Mouse (Mus musculus): ENCODE results near the gene Lin7b.
"Not testable (repeated sequence)": the region's sequence is repeated elsewhere in the genome, so short reads cannot be mapped to it uniquely, and the experiment has no call there.

Lin7b gene

DNA sequence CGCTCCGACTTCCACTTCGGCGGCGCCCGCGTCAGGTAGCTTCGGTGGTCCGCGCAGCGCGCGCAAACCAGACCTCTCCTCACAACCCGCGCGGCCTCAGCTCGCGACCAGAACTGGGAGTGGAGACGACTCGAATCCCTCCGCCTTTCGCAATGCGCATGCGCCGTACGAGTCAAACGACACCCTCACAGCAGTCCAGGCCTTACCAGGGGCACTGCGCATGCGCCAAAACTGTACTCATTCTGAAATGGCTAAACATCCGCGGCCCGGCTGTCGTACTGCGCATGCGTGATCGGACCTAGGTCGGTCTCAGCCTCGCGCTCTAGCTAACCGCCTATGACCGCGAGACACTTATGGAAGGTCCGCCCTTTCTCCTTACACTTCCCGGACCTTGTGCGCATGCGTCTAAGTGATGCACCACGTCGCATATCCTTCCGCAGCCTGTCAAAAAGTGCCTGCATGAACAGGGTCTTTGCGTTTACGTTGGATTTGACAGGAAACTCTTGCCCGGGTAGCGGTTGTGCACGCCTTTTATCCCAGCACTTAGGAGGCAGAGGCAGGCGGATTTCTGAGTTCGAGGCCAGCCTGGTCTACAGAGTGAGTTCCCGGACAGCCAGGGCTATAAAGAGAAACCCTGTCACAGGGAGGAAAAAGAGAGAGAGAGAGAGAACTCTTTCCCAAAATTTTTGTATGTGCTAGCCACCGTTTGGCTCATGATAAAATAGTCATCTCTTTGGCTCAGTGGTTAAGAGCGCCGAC is 25.4 kb upstream of the Lin7b start, which contains the start of gene Snrnp70:
Snrnp70 (minus strand) TSS at position 165 of the 759 bp plus-strand sequence.
- DNase-seq, result peak; percentile 100

- peak; percentile 81 for DNase-seq
Measured at GRCm38 (mm10) chr7:45395129-45395541, 24.8 kb upstream of the Lin7b start.

GRCm38 (mm10) chr7:45386077-45386476 is 15.7 kb upstream of the Lin7b start:
- DNase-seq, result no peak

DNA sequence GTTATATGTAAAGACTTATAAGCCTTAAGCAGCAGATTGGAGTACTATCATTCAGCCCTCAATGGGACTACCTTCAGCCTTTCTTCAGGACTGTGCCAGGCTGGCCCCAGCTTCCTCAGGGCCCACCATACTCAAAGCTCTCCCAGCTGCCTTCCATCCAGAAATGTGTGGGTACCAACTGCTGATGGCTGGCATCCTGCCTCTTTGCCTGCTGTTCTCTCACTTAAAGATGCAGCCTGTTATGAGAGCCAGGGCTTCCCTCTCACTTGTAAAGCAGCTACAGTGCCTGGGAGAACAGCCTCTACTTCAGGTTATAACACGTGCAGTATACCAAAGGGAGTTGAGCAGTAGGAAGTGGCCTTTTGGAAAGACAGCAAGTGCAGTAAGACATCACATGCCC is 5.7 kb upstream of the Lin7b start:
- DNase-seq, result no peak

DNA sequence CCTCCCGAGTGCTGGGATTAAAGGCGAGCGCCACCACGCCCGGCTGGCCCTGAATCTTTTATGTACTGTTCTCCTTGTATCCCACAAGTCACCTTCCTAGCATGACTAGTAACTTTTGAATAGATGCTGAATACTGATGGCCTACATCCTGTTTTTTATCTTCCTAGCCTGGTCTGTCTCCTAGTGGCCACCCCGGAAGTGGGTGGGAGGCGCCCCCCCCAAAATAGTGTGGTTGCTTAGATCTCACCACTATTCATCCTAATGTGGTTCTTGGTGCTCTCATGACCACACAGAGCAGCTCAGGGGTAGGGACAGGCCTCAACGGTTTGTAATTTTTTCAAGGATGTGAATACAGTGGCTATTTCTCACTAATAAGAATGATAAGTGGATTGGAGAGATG is 4.2 kb upstream of the Lin7b start:
- DNase-seq, result no peak

DNA sequence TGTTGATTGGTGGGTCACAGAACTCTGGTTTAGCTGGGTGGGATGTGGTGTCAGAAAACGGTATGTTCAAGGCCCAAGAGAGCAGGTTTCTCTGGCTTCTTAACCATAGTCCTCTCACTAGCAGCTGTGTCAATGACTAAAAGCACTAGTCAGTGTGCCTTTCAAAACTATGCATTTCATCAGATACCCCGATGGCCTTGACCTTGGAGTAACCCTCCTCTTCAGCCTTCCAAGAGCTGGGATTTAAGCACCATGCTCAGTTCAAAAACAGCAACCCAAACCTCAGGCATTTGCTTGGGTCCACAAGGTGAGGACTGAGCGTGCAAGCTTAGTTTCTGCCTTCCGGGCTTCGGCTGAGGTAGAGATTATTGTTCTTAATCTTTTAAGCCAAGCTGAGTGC is 2.0 kb upstream of the Lin7b start:
- DNase-seq, result no peak

GRCm38 (mm10) chr7:45369836-45370474 is 428 bp downstream of the Lin7b start:
- no peak for DNase-seq

DNA sequence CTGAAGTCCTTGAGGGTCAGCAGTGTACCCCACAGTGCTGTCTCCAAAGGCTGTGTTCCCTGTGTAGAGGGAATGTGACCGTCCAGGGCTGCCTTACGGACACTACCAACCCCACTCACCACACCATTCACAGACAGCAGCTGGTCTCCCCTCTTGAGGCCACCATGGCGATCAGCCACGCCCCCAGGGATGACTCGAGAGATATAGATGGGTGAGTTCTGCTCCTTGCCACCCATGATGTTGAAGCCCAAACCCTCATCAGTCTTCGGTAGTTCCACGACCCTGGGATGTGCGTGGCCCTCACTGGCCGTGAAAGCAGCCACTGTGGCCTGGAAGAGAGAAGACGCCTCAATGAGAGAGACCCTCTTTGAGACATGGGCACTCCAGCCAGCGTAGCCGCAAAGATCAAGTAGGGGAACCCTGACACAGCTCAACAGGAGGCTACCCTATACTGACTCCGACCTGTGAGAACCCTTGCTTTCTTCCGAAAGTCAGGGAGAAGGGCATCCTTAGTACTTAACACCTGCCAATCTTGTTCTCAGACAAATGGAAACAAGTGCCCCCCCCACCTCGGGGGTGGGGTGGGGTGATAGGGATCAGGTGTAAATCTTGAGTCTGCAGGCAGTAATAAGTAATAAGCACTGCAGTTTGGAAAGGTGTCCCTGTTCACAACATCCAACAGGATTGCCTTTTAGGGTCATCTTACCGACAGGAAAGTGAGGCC is 1.2 kb downstream of the Lin7b start:
- no peak for DNase-seq

DNA sequence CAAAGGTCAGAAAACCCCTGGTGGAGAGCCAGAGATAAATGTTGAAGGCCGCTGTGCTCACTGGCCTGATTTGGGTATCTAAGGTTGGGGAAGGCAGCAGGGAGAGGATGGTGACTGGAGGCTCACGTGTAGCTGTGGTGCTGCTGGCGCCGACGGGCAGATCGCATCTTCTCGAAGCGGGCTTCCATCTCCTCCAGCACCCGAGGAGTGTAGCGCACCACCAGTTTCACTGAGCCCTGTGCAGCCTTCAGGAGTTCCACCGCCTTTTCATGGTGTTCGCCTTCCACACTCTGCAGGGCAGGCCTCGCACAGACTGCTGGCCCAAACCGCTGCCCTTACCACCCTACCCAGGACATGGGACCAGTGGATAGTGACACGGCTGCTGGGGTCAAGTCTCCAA is 2.2 kb downstream of the Lin7b start:
- no peak for DNase-seq

DNA sequence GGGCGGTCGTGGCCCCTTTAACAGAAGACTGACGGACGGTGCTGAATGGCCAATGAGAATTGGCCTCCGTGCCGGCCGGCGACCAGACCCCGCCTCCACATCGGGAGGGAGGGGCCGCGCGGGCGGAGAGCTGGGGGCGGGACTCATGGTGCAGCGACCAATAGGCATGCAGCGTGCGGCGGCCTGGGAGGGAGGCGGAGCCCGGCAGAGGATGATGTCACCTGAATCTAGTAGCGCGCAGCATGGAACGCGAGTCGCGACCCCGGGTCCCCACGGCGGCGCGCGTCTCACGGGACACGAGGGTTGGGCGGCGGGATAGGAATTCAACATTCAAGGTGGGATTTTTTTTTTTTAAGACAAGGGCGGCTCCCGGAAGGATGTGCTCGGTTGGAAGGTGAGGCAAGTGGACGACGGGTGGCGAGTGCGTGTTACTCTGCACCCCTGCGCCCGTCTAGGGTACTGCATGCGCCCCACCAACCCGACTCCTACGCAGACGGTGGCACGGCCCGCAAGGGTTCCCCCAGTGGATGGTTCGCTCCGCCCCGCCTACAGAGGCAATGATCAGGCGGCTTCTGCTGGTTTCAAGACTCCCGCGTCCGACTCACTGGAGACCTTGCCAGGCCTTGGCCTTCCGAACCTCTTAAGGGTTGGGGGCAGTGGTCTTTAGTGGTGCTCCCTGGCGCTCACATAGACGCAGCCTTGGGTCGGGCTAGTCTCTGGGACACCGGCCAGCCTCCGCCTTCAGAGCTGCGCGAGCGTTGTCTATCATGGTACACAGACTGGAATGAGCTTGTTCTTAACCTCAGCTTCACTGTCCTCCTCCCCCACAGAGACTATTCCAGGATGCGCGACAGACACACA is 3.1 kb downstream of the Lin7b start:
- DNase-seq, result peak; percentile 98

DNA sequence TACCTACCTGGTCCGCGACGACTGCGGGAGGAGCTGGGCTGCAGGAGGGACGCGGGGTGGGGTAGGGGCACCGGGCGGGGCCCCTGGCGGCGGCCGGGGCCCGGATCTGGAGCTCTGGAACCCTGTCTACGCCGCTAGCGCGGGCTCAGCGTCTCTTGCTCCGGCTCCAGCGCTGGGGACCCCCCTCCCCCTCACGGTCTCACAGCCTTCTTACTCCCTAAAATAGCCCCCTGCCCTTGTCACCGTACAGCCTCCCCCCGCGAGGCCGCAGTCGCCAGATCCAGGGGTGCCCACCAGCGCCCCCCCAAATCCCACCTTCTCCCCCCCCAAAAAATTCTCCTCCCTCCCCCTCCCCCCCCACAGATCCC is 3.7 kb downstream of the Lin7b start, which contains the start of gene Ppfia3:
Ppfia3 (minus strand) TSS at position 368 of the 368 bp plus-strand sequence.
- no peak for DNase-seq

DNA sequence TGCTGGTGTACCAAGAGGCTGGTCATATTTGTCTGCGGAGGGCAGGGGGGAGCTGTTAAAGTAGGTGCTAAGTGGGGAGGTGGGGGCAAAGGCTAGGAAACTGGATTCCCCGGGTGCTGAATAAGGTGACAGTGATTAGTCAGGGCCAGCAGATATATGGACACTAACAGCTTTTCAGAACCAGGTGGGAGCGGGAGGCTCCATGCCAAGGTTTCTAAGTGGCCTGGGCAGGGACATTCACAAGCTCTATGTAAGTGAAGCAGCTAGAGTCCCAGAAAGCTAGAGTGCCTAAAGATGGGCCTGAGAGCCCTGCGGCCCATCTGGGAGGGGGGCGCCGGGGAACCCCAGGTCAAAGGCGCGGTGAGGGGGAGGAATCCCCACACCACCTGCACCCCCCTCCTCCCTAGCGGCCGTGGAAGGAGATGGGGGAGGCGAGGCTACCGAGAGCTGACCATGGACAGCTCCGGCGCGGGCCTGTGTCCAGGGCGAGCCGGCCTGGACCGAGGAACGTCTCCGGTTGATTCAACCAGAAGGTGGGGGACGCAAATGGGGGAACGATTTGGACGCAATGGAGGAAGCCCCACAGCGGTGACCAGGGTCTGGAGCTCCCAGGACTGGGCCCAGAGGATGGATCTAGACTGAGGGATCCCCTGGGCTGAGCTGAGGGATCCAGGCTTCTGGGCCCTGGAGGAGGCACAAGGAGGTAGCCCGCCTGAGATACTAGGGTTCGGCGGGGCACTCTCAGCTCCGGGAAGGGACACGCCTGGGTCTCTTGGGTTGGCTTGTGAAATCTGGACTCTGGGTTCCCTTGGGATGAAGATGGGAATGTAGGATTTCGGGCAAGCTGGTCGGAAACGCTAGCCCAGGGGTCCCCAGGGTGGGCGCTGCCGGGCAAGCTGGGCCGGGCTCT is 4.4 kb downstream of the Lin7b start:
- peak; percentile 67 for DNase-seq

DNA sequence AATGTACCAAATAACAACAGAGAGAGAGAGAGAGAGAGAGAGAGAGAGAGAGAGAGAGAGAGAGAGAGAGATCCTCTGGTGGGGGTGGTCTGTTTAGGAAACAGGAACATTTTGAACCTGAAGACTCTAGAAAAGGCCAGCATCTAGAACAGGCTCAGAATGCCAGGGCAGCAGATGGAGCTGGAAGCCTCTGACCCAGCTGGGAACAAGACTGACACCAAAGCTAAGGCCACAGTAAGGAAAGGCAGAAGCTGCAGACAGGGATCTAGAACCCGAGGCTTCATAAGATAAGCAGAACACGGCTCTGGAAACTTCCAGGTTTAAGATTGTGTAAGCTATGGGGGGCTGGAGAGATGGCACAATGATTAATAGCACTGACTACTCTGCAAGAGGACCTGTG is 6.4 kb downstream of the Lin7b start:
- no peak for DNase-seq

GRCm38 (mm10) chr7:45362801-45363200 is 7.6 kb downstream of the Lin7b start:
- DNase-seq, result peak; percentile 70

GRCm38 (mm10) chr7:45361243-45361804 is 9.1 kb downstream of the Lin7b start:
- peak; percentile 89 for DNase-seq

DNA sequence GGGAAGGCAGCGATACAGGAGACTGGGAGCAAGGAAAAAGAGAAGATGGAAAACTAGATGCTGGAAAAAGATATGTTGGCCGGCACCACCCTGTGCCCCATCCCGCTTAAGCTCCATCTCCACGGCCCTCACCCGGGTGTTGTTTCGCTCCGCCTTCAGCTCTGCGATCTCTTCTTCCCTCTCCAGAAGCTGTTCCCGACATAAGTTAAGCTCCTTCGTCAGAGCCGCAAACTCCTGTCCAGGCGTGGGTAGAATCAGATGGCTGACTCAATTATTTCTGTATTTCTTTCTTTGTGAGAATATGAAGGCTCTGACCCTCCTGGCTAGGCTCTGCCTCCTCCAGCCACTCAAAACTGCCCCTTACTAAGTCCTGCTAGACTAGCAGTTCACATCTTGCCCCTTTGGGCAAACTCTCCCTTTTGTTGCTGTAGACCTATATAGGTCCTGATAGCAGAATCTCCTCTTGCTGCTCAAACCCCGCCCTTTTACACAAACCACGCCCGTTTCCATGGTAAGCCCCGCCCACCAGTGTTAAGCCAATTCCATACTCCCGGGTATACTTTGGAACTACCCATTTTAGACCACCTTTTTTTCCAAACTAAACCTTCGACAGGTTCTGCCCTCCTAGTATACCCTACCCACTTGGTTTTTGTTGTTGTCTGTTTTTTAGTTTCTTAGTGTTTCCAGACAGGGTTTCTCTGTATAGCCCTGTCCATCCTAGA is 9.8 kb downstream of the Lin7b start:
- DNase-seq, result no peak

GRCm38 (mm10) chr7:45359081-45359480 is 11.3 kb downstream of the Lin7b start:
- not testable (repeated sequence) for DNase-seq

DNA sequence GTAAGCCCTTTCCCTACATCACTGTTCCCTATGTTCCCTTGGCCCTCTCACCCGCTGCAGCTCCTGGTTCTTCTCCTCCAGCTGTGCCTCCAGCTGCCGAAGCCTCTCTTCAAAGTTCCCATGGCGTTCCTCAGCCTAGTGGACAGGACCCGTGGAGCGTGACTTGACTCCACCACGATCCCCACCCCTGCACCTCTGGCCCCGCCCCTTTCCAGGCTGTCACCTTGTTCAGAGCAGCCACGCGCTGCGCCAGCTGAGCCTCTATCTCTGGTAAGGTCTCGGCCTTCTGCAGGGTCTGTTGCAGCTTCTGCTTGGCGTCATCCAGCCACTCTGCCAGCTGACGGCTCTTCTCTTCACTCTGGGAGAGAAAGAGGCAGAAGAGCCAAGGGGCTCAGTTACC is 14.3 kb downstream of the Lin7b start:
- no peak for DNase-seq

DNA sequence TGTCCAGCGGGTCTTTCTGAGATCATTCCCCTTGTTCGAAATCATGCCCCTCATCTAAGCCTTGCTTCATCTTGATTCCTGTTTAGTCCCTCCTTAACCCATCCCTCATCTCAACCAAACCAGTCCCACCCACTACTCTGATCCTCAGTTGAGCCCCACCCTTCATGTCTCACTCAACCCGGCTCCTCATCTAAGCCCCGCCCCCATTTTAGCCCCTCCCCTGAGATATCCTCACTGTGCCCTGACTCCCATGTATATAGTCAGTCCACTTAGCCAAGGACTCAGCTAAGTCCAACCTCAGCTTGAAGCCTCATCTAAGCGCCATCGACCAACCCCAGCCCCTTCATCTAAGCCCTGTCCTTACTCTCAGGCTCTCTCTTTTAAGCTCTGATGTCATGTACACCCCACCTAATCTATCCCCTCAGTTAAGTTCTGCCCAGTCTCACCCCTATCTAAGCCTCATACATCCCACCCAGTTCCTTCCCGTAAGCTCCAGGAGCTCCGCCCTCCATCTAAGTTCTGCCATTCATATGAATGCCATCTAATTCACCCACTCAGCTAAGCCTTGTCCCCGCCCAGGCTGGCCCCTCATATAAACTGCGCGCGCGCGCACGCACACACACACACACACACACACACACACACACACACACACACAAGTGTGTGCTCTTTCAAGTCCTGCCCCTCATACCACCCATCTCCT is 14.9 kb downstream of the Lin7b start:
- DNase-seq, result no peak

- no peak for DNase-seq
Measured at GRCm38 (mm10) chr7:45353041-45353440, 17.3 kb downstream of the Lin7b start.
